Mouse (Mus musculus) lung, embryonic 15.5 days (tissue): ENCODE results near the gene Rnf19b. TPM values are rescaled to one million over a fixed set of nuclear protein-coding genes. Genes with fewer than 3 reads are reported as not detected.

Source experiments
- ATAC-seq: fragments of 200-750 bp; cut with Nextera tagmentation; 2 replicates; pipeline ENCODE4 v1.8.0; 2017; ENCODE audit warnings: moderate number of reproducible peaks, borderline replicate concordance; ENCODE audit not compliant: low FRiP score, low TSS enrichment; ENCODE audit errors: extremely low read depth
- H3K27ac ChIP-seq: fragments of 300-500 bp; sonication (generic); 2 replicates; pipeline ENCODE4 v1.5.1; 2015; ENCODE audit warnings: moderate library complexity, mild to moderate bottlenecking, inconsistent platforms
- H3K27me3 ChIP-seq: fragments of 300-500 bp; sonication (generic); 2 replicates; pipeline ENCODE4 v1.6.1; 2015; ENCODE audit warnings: inconsistent platforms
- H3K36me3 ChIP-seq: fragments of 300-500 bp; sonication (generic); 2 replicates; pipeline ENCODE4 v1.6.1; 2015; ENCODE audit warnings: inconsistent platforms
- H3K4me1 ChIP-seq: fragments of 300-500 bp; sonication (generic); 2 replicates; pipeline ENCODE4 v1.6.1; 2015; ENCODE audit warnings: inconsistent platforms
- H3K4me2 ChIP-seq: fragments of 300-500 bp; sonication (generic); 2 replicates; pipeline ENCODE4 v1.6.1; 2015; ENCODE audit warnings: inconsistent platforms, mild to moderate bottlenecking, moderate library complexity
- H3K4me3 ChIP-seq: fragments of 300-500 bp; sonication (generic); 2 replicates; pipeline ENCODE4 v1.5.1; 2015; ENCODE audit warnings: mild to moderate bottlenecking, inconsistent platforms
- H3K9ac ChIP-seq: fragments of 300-500 bp; sonication (generic); 2 replicates; pipeline ENCODE4 v1.6.1; 2015; ENCODE audit warnings: inconsistent platforms
- H3K9me3 ChIP-seq: fragments of 300-500 bp; sonication (generic); 2 replicates; pipeline ENCODE4 v1.6.1; 2016; ENCODE audit warnings: inconsistent platforms
- whole genome bisulfite sequencing: fragments of 180-500 bp; shearing (Covaris S2); methylation state at CpG from one replicate; pipeline ENCODE4 v1.1.7; 2015; 5-methylcytosine and 5-hydroxymethylcytosine counted together
- polyA plus RNA-seq: library from polyadenylated mRNA; unstranded; fragments of >200 nt; fragmentation: Nextera tagmentation; extraction: Ambion mirVana; gene quantifications from 2 replicates; pipeline ENCODE4 v1.2.1, GENCODE M21; 2015

Rnf19b gene
- 7.3 and 7.6 TPM in 2 replicates for polyA plus RNA-seq

GRCm38 (mm10) chr4:129058207-129059092 lies at the start of gene Rnf19b:
TSS of gene Rnf19b (plus strand) at chr4:129058271.
- under 1% methylated on average over 86 of the region's 107 CpGs for WGBS
- Histone ChIP-seq H3K9ac (peak within 1 kb of the TSS; percentile 87), H3K9me3 (no peaks in the 10 kb centered on the region), H3K4me2 (peak within 1 kb of the TSS; percentile 100), H3K4me1 (peaks cover 11% of the 10 kb centered on the region), H3K4me3 (peak within 1 kb of the TSS; percentile 66), H3K27me3 (no peaks in the 10 kb centered on the region), H3K36me3 (no peaks in the 10 kb centered on the region), H3K27ac (peak within 1 kb of the TSS; percentile 88)
- peak; percentile 61 for ATAC-seq

GRCm38 (mm10) chr4:129008672-129009071 lies 49.4 kb upstream of the Rnf19b start:
- H3K27ac ChIP-seq: no peak overlapping the region

GRCm38 (mm10) chr4:129009521-129009920 lies 48.5 kb upstream of the Rnf19b start:
- ATAC-seq: no peak
- peaks cover 23% of the 10 kb centered on the region for H3K4me1 ChIP-seq
- H3K27me3 ChIP-seq: no peaks in the 10 kb centered on the region
- no peak overlapping the region for H3K4me3 ChIP-seq
- no peak overlapping the region for H3K27ac ChIP-seq
- H3K9ac ChIP-seq: no peak overlapping the region
- peaks cover 52% of the 10 kb centered on the region for H3K36me3 ChIP-seq
- no peaks in the 10 kb centered on the region for H3K9me3 ChIP-seq
- 73% methylated on average over 5 of the region's 5 CpGs for WGBS
- no peak overlapping the region for H3K4me2 ChIP-seq

More at GRCm38 (mm10) chr4:129008672-129009071, 49.4 kb upstream of the Rnf19b start:
- no peak for ATAC-seq
- H3K9me3 ChIP-seq: no peaks in the 10 kb centered on the region
- H3K4me1 ChIP-seq: peaks cover 23% of the 10 kb centered on the region
- no peak overlapping the region for H3K9ac ChIP-seq
- WGBS: 68% methylated on average over 3 of the region's 3 CpGs
- H3K4me2 ChIP-seq: no peak overlapping the region
- peaks cover 56% of the 10 kb centered on the region for H3K36me3 ChIP-seq
- no peaks in the 10 kb centered on the region for H3K27me3 ChIP-seq
- no peak overlapping the region for H3K4me3 ChIP-seq

GRCm38 (mm10) chr4:129011604-129012121 lies 46.4 kb upstream of the Rnf19b start:
- no peaks in the 10 kb centered on the region for H3K27me3 ChIP-seq
- 30% methylated on average over 15 of the region's 15 CpGs for WGBS
- 0 out of 2 replicates have a peak overlapping the region, but pooled peaks have one; percentile 10 for H3K4me2 ChIP-seq
- H3K36me3 ChIP-seq: peaks cover 31% of the 10 kb centered on the region
- H3K4me1 ChIP-seq: peaks cover 34% of the 10 kb centered on the region
- no peak overlapping the region for H3K4me3 ChIP-seq
- H3K9ac ChIP-seq: no peak overlapping the region
- peak overlapping the region; percentile 54 for H3K27ac ChIP-seq
- peak; percentile 74 for ATAC-seq
- no peaks in the 10 kb centered on the region for H3K9me3 ChIP-seq

GRCm38 (mm10) chr4:129013151-129013864 lies 44.8 kb upstream of the Rnf19b start:
- Histone ChIP-seq H3K27ac (no peak overlapping the region), H3K4me3 (no peak overlapping the region), H3K4me2 (no peak overlapping the region), H3K27me3 (no peaks in the 10 kb centered on the region), H3K36me3 (peaks cover 16% of the 10 kb centered on the region), H3K9me3 (no peaks in the 10 kb centered on the region), H3K9ac (no peak overlapping the region), H3K4me1 (peaks cover 34% of the 10 kb centered on the region)
- WGBS: 50% methylated on average over 10 of the region's 10 CpGs
- no peak for ATAC-seq

- peak overlapping the region; percentile 11; the same call in 1 of the 2 replicates for H3K4me2 ChIP-seq
- H3K27me3 ChIP-seq: no peaks in the 10 kb centered on the region
- H3K4me1 ChIP-seq: peaks cover 45% of the 10 kb centered on the region
- no peak overlapping the region for H3K27ac ChIP-seq
- no peaks in the 10 kb centered on the region for H3K36me3 ChIP-seq
- no peak overlapping the region for H3K4me3 ChIP-seq
- no peak for ATAC-seq
- no peaks in the 10 kb centered on the region for H3K9me3 ChIP-seq
- H3K9ac ChIP-seq: no peak overlapping the region
- WGBS: 19% methylated on average over 4 of the region's 4 CpGs
Measured at GRCm38 (mm10) chr4:129016329-129016728, 41.7 kb upstream of the Rnf19b start.

GRCm38 (mm10) chr4:129017150-129017549 lies 40.9 kb upstream of the Rnf19b start:
- no peak overlapping the region for H3K4me2 ChIP-seq
- H3K9ac ChIP-seq: no peak overlapping the region
- H3K4me3 ChIP-seq: no peak overlapping the region
- no peaks in the 10 kb centered on the region for H3K36me3 ChIP-seq
- no peaks in the 10 kb centered on the region for H3K27me3 ChIP-seq
- H3K27ac ChIP-seq: no peak overlapping the region
- no peak for ATAC-seq
- 78% methylated on average over 10 of the region's 10 CpGs for WGBS
- no peaks in the 10 kb centered on the region for H3K9me3 ChIP-seq
- H3K4me1 ChIP-seq: peaks cover 41% of the 10 kb centered on the region

- no peaks in the 10 kb centered on the region for H3K9me3 ChIP-seq
- 76% methylated on average over 9 of the region's 9 CpGs for WGBS
- H3K9ac ChIP-seq: no peak overlapping the region
- H3K4me3 ChIP-seq: no peak overlapping the region
- H3K36me3 ChIP-seq: no peaks in the 10 kb centered on the region
- no peak for ATAC-seq
- no peak overlapping the region for H3K4me2 ChIP-seq
- no peaks in the 10 kb centered on the region for H3K27me3 ChIP-seq
- H3K4me1 ChIP-seq: peaks cover 33% of the 10 kb centered on the region
- no peak overlapping the region for H3K27ac ChIP-seq
Measured at GRCm38 (mm10) chr4:129018788-129019435, 39.2 kb upstream of the Rnf19b start.

- no peak overlapping the region for H3K9ac ChIP-seq
- H3K36me3 ChIP-seq: no peaks in the 10 kb centered on the region
- H3K27ac ChIP-seq: no peak overlapping the region
- peaks cover 41% of the 10 kb centered on the region for H3K4me1 ChIP-seq
- no peak overlapping the region for H3K4me2 ChIP-seq
- ATAC-seq: no peak
- H3K27me3 ChIP-seq: no peaks in the 10 kb centered on the region
- H3K4me3 ChIP-seq: no peak overlapping the region
- no peaks in the 10 kb centered on the region for H3K9me3 ChIP-seq
- WGBS: 66% methylated on average over 9 of the region's 9 CpGs
Measured at GRCm38 (mm10) chr4:129019788-129020187, 38.3 kb upstream of the Rnf19b start.

- Histone ChIP-seq H3K9me3 (no peaks in the 10 kb centered on the region), H3K4me1 (peaks cover 47% of the 10 kb centered on the region), H3K36me3 (no peaks in the 10 kb centered on the region), H3K9ac (no peak overlapping the region), H3K4me2 (no peak overlapping the region), H3K4me3 (no peak overlapping the region), H3K27ac (no peak overlapping the region), H3K27me3 (no peaks in the 10 kb centered on the region)
- ATAC-seq: peak; percentile 82
- 28% methylated on average over 6 of the region's 6 CpGs for WGBS
Measured at GRCm38 (mm10) chr4:129020454-129020853, 37.6 kb upstream of the Rnf19b start.

- H3K9ac ChIP-seq: no peak overlapping the region
- 70% methylated on average over 3 of the region's 3 CpGs for WGBS
- H3K4me2 ChIP-seq: no peak overlapping the region
- H3K27ac ChIP-seq: no peak overlapping the region
- no peaks in the 10 kb centered on the region for H3K36me3 ChIP-seq
- H3K9me3 ChIP-seq: no peaks in the 10 kb centered on the region
- peaks cover 39% of the 10 kb centered on the region for H3K4me1 ChIP-seq
- H3K4me3 ChIP-seq: no peak overlapping the region
- no peaks in the 10 kb centered on the region for H3K27me3 ChIP-seq
- ATAC-seq: no peak
Measured at GRCm38 (mm10) chr4:129021426-129021825, 36.6 kb upstream of the Rnf19b start.
